Mouse (Mus musculus) myocyte (in vitro differentiated cells): ENCODE measurements at regions not wholly inside any gene's neighbourhood (a gene's known extent, or its start where the extent isn't known, plus 50 kb on each side); places are given as distances from the start of the nearest gene placed in this dataset.

Experiments
- E2F4 ChIP-seq: IDR thresholded peaks from one replicate; pipeline ENCODE4 v1.6.1; 2011; ENCODE audit warnings: mild to moderate bottlenecking, control low read depth, moderate library complexity; ENCODE audit not compliant: insufficient read depth
- MAX ChIP-seq: IDR thresholded peaks from one replicate; pipeline ENCODE4 v1.6.1; 2011; ENCODE audit warnings: low read depth, mild to moderate bottlenecking, control low read depth
- POLR2A ChIP-seq: IDR thresholded peaks from one replicate; pipeline ENCODE4 v1.6.1; 2011; ENCODE audit warnings: low read depth, mild to moderate bottlenecking, control low read depth, moderate library complexity; ENCODE audit not compliant: insufficient read length
- POLR2AphosphoS2 ChIP-seq: IDR thresholded peaks from one replicate; pipeline ENCODE4 v1.6.1; 2011; ENCODE audit warnings: low read depth, control low read depth; ENCODE audit not compliant: insufficient read length
- SRF ChIP-seq: IDR thresholded peaks from one replicate; pipeline ENCODE4 v1.6.1; 2011; ENCODE audit warnings: low read depth; ENCODE audit not compliant: control insufficient read depth, insufficient read length
- USF1 ChIP-seq: IDR thresholded peaks from one replicate; pipeline ENCODE4 v1.6.1; 2011; ENCODE audit warnings: low read depth, mild to moderate bottlenecking, control low read depth, moderate library complexity

- TF ChIP-seq POLR2AphosphoS2: no peak
- no peak for TF ChIP-seq SRF
- TF ChIP-seq E2F4: no peak
- no peak for TF ChIP-seq POLR2A
- no peak for TF ChIP-seq USF1
- no peak for TF ChIP-seq MAX
Measured at GRCm38 (mm10) chr2:160485097-160485496, 118.2 kb upstream of the Mafb start.
